Mouse (Mus musculus) cerebellum, postnatal 4 days (tissue): ENCODE data around the gene Polm.
A peak's percentile ranks its signal among the peaks of the same experiment; 100 is the strongest.

Experiments
- DNase-seq, 2 experiments: peaks; one replicate each; pipeline ENCODE4 v3.0.0; 2022; ENCODE audit warnings: low spot score in 2 of 2, mixed read lengths in 1 of 2

Gene Polm

DNA sequence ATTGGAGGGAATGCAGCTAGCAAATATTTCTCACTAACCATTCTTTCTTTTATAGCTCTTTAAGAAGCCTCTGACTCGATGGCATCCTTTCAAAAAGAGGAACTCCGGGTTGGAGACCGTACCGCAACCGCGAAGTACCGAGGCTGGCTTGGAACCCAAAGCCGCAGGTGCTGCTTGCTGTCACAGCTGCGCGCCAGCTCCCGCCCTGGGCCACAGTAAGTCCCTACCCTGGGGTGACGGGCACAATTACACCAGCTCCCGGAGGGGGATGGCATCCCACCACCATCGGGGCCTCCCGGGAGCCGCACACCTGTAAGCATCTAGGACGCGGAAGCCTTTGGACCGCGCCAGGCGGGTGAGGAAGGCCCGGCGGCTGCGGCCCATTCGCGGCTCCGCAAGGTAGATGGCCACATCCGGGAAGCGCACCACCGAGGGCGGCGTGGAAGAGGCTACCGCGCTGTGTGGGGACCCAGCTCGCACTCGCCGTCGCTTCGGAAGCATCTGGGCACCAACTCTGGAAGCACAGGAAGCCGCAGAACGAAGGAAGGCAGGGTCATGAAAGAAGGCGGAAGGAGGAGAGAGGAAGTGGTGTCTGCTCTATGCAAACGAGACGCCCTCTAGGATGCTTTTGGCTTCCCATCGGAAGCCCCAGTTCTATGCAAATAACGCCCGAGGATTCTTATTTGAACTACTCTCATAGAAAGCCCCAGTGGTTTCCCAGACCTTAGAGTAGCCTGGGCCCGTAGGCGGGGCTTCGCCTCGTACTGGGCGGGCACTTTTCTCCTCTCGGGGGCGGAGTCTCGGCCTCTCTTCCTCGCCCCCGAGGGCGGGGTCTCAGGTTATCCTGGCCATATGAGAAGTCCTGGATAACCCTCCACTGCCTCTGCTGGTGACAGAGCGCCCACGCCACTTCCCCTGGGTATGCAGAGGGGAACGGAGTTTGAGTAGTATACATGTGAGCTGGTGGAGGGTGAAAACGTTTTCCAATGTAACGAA is at the start of gene Polm:
Gene Polm (minus strand): TSS at position 766 of the 996 bp plus-strand sequence.
- DNase-seq: peak; percentile 74 to 90

- DNase-seq: no peak
Observed at GRCm38 (mm10) chr11:5887250-5887649, 49.4 kb upstream of the Polm start.

DNA sequence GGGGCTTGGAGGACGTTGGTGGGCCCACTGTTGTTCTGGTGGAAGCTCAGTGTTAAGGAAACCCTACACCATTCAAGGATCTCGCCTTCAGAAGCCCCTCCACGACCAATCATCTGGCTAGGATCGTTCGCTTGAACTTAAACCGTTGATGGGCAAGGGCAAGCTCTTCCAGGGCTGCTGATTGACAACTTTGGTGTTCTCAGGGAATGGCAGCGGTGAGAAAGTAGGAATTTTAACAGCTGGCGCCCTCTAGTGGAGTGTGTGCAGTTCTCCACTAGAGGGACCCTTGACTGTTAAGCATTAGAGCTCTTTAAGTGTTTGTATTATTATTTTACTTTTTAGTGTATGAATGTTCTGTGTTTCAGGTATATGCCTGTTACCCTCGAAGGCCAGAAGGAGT is 48.4 kb upstream of the Polm start:
- peak in 1 of 2 experiments; percentile 62 for DNase-seq

DNA sequence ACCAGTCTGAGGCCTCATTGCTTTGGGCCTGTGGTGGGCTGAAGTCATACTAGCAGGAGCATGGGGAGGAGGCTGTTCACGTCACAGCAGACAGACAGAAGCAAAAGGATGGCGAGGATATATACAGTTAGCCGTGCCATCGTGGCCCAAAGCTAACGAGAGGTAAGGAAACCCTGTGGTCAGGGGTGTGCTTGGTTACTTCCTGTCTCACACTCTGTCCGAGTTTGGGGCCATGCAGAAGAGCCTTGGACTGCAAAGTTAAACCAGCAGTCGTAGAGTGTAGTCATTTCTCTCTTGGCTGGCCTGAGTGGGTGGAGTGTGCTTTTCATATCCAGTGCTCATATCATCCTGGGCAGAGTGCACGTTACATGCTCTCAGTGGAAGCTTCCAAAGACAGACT is 44.7 kb upstream of the Polm start:
- no peak for DNase-seq

DNA sequence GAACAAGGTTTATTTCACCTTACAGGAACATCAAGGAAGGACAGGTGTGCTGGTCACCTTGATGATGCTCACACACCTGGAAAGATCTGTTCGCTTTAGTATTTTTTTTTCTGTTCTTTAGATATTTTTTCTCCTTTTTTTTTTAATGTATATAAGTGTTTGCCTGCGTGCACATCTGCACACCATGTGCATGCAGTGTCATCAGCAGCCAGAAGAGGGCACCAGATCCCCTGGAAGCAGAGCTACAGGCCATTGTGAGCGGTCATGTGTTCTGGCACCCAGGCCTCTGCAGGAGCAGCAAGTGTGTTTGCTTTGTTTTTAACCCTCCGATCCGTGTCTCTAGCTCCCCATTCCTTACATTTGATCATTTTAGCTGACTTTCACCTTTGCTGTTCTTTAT is 42.1 kb upstream of the Polm start:
- peak; percentile 61 to 81 for DNase-seq

DNA sequence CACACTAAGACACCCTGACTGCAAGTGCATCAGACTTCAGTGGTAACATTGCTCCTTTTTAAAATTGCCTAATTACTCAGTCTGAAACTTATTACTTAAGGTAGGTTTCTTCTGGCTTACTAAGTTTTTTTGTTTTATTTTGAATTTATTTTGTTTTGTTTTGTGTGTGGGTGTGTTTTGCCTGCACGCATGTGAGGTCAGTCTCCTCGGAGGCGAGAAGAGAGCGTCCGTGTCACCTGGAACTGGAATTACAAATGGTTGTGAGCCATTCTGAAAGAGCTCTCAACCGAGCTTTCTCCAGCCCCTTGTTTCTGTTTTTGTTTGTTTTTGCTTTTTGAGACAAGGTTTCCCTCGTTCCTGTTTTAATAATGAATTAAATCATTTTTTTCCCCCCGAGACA is 40.8 kb upstream of the Polm start:
- DNase-seq: no peak

DNA sequence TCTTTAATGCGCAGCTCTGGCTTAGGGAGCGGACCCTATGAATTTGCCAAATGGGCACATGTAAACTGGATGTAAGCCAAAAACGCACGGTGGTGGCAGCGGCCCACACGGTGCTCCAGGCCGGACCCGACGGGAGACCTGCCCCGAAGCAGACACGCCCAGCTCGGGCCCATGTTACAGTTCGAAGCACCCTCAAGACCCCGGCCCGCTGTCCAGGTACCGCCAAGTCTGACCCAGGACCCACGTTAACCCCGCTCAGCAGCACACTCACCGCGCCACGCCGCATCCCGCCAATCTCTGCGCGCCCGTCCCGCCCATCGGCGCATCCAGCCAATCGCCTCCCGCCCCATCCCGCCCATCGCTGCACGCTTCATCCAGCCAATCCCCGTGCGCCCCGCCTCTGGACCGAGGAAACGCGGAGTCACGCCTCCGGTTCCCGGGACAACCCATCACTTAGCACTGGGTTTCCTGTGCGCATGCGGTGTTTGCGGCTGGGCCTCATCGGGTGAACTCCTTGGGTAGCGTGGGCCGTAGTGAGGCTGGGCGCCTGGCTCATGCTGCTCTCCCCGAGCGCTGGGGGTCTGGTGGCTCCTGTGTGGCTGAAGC is 40.2 kb upstream of the Polm start, which contains the start of gene Pold2:
Gene Pold2 (minus strand): TSS at position 372 of the 606 bp plus-strand sequence.
- peak; percentile 95 to 96 for DNase-seq

DNA sequence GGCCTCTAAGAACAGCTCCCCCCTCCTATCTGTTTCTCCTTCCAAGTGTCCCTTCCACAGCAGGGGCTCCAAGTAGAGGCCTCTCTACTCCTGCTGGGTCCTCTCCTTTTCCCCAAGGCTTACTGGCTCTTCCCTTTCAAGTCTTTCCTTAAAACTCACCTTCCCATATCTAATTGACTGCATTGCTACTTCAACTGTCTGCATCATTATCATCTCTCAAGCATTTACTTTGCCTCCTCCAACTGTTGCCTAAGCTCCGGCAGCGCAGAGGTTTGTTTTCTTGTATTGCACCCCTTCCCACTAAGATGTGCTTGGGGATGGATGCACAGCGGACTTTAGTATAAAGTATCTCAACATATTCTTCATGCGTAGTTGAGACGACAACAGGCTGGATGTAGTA is 39.6 kb upstream of the Polm start:
- no peak for DNase-seq

DNA sequence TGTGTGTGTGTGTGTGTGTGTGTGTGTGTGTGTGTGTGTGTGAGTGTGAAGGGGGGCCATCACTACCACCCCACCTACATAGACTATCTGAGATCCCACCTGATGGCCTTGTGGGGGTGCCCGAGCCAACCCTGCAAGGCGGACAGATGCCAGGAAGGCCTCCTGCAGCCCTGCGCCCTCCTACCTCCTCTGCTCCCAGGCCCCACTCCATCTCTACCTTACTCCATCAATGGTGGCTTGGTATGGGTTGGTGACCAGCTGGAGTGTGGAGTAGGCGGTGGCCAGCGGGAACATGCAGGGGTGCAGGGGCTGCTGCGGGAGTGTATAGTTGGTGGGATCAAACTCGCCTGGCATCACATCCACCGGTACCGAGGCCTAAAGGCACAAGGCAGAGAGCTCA is 35.4 kb upstream of the Polm start:
- no peak for DNase-seq

GRCm38 (mm10) chr11:5872707-5873106 is 34.9 kb upstream of the Polm start:
- DNase-seq: no peak

- no peak for DNase-seq
Observed at GRCm38 (mm10) chr11:5870069-5870468, 32.3 kb upstream of the Polm start.

- no peak for DNase-seq
Observed at GRCm38 (mm10) chr11:5869331-5869730, 31.5 kb upstream of the Polm start.

- DNase-seq: no peak
Observed at GRCm38 (mm10) chr11:5868324-5868723, 30.5 kb upstream of the Polm start.

GRCm38 (mm10) chr11:5867196-5867595 is 29.4 kb upstream of the Polm start:
- DNase-seq: no peak

DNA sequence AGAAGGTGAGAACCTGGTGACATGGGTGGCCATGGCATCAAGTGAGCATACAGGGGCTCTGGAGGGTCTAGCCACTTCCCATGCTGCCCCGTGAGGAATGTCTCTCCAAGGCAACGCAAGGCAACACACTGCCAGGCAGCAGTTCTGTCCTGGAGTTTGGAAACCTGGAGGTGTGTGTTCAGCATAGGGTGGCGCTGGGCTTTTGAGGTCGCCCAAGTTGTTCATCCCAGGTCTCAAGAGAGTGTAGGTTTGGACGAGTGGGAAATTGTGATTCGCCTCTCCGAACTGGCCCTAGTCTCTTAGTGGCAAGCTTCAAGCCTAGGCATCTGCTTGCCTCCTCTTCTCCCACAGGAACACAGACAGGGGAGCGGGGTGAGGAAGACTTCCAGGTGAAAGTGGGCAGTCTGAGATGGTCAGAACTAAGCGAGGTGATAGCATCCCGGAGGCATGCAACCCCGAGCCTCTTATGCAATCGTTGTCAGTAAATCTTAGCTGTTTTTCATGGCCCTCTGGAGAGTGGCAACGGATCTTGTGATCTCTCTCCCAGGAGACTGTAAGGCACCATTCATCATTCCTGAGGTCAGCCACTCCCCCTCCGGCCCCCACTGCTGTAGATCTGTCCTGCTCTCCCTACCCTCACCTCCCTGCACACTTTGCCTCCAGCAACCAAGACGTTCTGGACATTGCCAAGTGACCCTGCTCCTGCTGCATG is 24.7 kb upstream of the Polm start:
- no peak for DNase-seq

- no peak for DNase-seq
Observed at GRCm38 (mm10) chr11:5861678-5862393, 24.0 kb upstream of the Polm start, which contains the start of gene Aebp1. Aebp1 (plus strand) TSS chr11:5861947.

- DNase-seq: no peak
Observed at GRCm38 (mm10) chr11:5860639-5861038, 22.8 kb upstream of the Polm start.

GRCm38 (mm10) chr11:5859883-5860550 is 22.2 kb upstream of the Polm start:
- DNase-seq: no peak

DNA sequence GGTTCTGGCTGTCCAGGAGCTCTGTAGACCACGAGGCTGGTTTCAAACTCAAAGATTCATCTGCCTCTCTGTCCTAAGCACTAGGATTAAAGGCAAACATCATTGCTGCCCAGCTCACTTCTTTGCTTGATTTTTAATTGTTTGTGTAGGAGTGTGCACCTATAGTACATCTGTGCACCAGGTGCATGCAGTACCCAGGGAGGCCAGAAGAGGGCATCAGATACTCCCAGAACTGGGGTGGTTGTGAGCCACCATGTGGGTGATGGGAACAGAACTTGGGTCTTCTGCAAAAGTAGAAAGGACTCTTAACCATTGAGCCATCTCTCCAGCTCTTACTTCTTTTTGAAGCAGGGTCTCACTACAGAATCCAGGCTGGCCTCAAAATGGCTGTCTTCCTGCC is 20.9 kb upstream of the Polm start:
- no peak for DNase-seq

DNA sequence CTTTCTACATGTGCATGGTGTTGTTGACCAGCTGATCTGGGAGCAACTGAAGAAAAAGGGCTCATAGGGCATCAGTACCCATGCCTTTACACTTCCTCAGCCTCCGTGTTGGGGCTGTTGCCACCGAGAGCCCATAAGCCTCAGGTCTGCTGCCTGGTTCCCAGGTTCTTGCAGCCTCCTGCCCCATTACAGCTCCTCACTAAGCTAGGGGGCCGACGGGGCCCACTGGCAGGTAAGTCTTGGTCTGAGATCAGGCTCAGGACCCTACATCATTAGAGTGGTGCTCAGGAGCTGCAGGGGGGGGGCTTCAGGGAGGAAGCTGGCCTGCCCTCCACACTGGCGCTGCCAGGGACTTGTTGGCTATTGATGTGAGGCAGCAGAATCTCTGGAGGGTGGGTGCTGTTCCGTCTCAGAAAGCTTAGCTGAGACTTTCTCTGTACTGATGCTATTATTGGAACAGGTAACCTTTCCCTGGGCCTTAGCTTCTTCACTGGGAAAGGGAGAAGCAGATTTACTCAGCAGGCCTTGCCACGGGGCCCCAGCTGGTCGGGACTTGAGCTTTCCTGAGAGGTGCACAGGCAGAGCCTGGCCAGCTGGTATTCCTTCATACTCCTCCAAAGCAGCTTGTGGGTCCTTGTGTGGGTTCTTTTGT is 18.8 kb upstream of the Polm start:
- DNase-seq: no peak
